ENCODE assay signal across 18 mouse cellular contexts in genomic region chr8:116637193-116637592, GRCm38 (mm10).
"Had no signal": no experiment of that assay in that cellular context is flagged by ENCODE, and none has a peak within 500 bp of the region (broad histone marks: within the 10 kb centered on the region; RNA-seq: fewer than 3 reads in every experiment).

No protein-coding gene starts in this region.

- DNase-seq: kidney, adult 18-20 months; kidney, adult 9 months; kidney, postnatal 14 days; kidney, postnatal 4 days; layer of hippocampus, adult 9-11 months; liver, embryonic 13.5 days; lung, adult 2 months; lung, postnatal 14 days; lung, postnatal 4 days; retina, postnatal 1 day; right cerebral cortex, postnatal 25 days; spleen, adult 18-20 months; thymus, postnatal 14 days had no signal

- H3K4me1 ChIP-seq: liver, embryonic 13.5 days; midbrain, embryonic 10.5 days; midbrain, embryonic 15.5 days; stomach, embryonic 15.5 days had no signal

- H3K27ac ChIP-seq: layer of hippocampus, adult 2 months; liver, embryonic 13.5 days; midbrain, embryonic 10.5 days; midbrain, embryonic 15.5 days; neural tube, embryonic 13.5 days; stomach, embryonic 15.5 days had no signal

- H3K36me3 ChIP-seq: liver, embryonic 13.5 days; midbrain, embryonic 10.5 days; midbrain, embryonic 15.5 days; neural tube, embryonic 13.5 days; stomach, embryonic 15.5 days had no signal

- H3K27me3 ChIP-seq: liver, embryonic 13.5 days; midbrain, embryonic 15.5 days; neural tube, embryonic 13.5 days; stomach, embryonic 15.5 days had no signal

- H3K9me3 ChIP-seq: liver, embryonic 13.5 days; midbrain, embryonic 10.5 days; midbrain, embryonic 15.5 days; neural tube, embryonic 13.5 days; stomach, embryonic 15.5 days had no signal

- H3K4me3 ChIP-seq: layer of hippocampus, adult 2 months; liver, embryonic 13.5 days; midbrain, embryonic 10.5 days; midbrain, embryonic 15.5 days; neural tube, embryonic 13.5 days; stomach, embryonic 15.5 days had no signal
